Mouse (Mus musculus) liver, embryonic 16.5 days (tissue): ENCODE measurements around the gene Mtus2. TPM values are rescaled to one million over a fixed set of nuclear protein-coding genes. Genes with fewer than 3 reads are reported as not detected.

Source experiments
- ATAC-seq: fragments of 200-750 bp; cut with Nextera tagmentation; 2 replicates; pipeline ENCODE4 v1.8.0; 2017; ENCODE audit warnings: low read depth, mild to moderate bottlenecking, moderate number of reproducible peaks, moderate library complexity
- H3K27ac ChIP-seq: fragments of 300-500 bp; sonication (generic); 2 replicates; pipeline ENCODE4 v1.5.1; 2014; ENCODE audit warnings: mild to moderate bottlenecking, low read length
- H3K27me3 ChIP-seq: fragments of 300-500 bp; sonication (generic); 2 replicates; pipeline ENCODE4 v1.6.1; 2014; ENCODE audit warnings: low read depth, low read length, mixed read lengths; ENCODE audit not compliant: control insufficient read depth, insufficient read depth
- H3K36me3 ChIP-seq: fragments of 300-500 bp; sonication (generic); 2 replicates; pipeline ENCODE4 v1.6.1; 2014; ENCODE audit warnings: mild to moderate bottlenecking; ENCODE audit not compliant: control insufficient read depth, insufficient read depth
- H3K4me1 ChIP-seq: fragments of 300-500 bp; sonication (generic); 2 replicates; pipeline ENCODE4 v1.6.1; 2014; ENCODE audit warnings: low read depth, low read length, mixed read lengths; ENCODE audit not compliant: control insufficient read depth
- H3K4me2 ChIP-seq: fragments of 300-500 bp; sonication (generic); 2 replicates; pipeline ENCODE4 v1.6.1; 2014; ENCODE audit warnings: low read depth, low read length, mixed read lengths
- H3K4me3 ChIP-seq: fragments of 300-500 bp; sonication (generic); 2 replicates; pipeline ENCODE4 v1.5.1; 2014; ENCODE audit warnings: low read depth, mild to moderate bottlenecking, low read length
- H3K9ac ChIP-seq: fragments of 300-500 bp; sonication (generic); 2 replicates; pipeline ENCODE4 v1.6.1; 2014; ENCODE audit warnings: low read depth, low read length
- H3K9me3 ChIP-seq: fragments of 300-500 bp; sonication (generic); replicated peaks from 2 replicates; pipeline ENCODE4 v1.6.1; 2016; ENCODE audit warnings: low read length; ENCODE audit not compliant: control insufficient read depth
- WGBS: fragments of 180-500 bp; shearing (Covaris S2); extraction: QIAGEN DNeasy Blood & Tissue Kit; methylation state at CpG from one replicate; pipeline ENCODE4 v1.1.7; 2014; ENCODE audit not compliant: insufficient replicate concordance; 5-methylcytosine and 5-hydroxymethylcytosine counted together
- polyA plus RNA-seq: library from polyadenylated mRNA; unstranded; fragments of >200 nt; fragmentation: Nextera tagmentation; extraction: Ambion mirVana; gene quantifications from 2 replicates; pipeline ENCODE4 v1.2.1, GENCODE M21; 2015

Gene Mtus2
- polyA plus RNA-seq, 1 experiment from 2014 or later: 0.72 TPM

GRCm38 (mm10) chr5:148278233-148278632 lies 321.1 kb downstream of the Mtus2 start:
- Histone ChIP-seq H3K4me1 (no peaks in the 10 kb centered on the region), H3K36me3 (no peaks in the 10 kb centered on the region), H3K4me2 (no peak overlapping the region), H3K9ac (no peak overlapping the region), H3K27ac (no peak overlapping the region), H3K4me3 (no peak overlapping the region), H3K27me3 (no peaks in the 10 kb centered on the region), H3K9me3 (no peaks in the 10 kb centered on the region)
- WGBS: 75% methylated on average over 8 of the region's 8 CpGs
- no peak for ATAC-seq

- no peaks in the 10 kb centered on the region; the same call in 1 of the 2 replicates for H3K9me3 ChIP-seq
- ATAC-seq: no peak
- H3K27me3 ChIP-seq: no peaks in the 10 kb centered on the region
- no peak overlapping the region for H3K4me2 ChIP-seq
- no peak overlapping the region for H3K9ac ChIP-seq
- no peaks in the 10 kb centered on the region for H3K4me1 ChIP-seq
- WGBS: 50% methylated on average over 5 of the region's 5 CpGs
- H3K27ac ChIP-seq: no peak overlapping the region
- no peak overlapping the region for H3K4me3 ChIP-seq
- H3K36me3 ChIP-seq: no peaks in the 10 kb centered on the region
Measured at GRCm38 (mm10) chr5:148280321-148280720, 323.2 kb downstream of the Mtus2 start.

- H3K4me1 ChIP-seq: no peaks in the 10 kb centered on the region
- no peak overlapping the region for H3K27ac ChIP-seq
- H3K4me2 ChIP-seq: no peak overlapping the region
- no peak overlapping the region for H3K9ac ChIP-seq
- H3K36me3 ChIP-seq: no peaks in the 10 kb centered on the region
- WGBS: 64% methylated on average over 6 of the region's 6 CpGs
- no peak overlapping the region for H3K4me3 ChIP-seq
- H3K9me3 ChIP-seq: no peaks in the 10 kb centered on the region; the same call in 1 of the 2 replicates
- no peak for ATAC-seq
- H3K27me3 ChIP-seq: no peaks in the 10 kb centered on the region
Measured at GRCm38 (mm10) chr5:148282093-148282492, 325.0 kb downstream of the Mtus2 start.

GRCm38 (mm10) chr5:148282631-148283030 lies 325.5 kb downstream of the Mtus2 start:
- no peak for ATAC-seq
- no peaks in the 10 kb centered on the region for H3K27me3 ChIP-seq

GRCm38 (mm10) chr5:148283177-148283576 lies 326.1 kb downstream of the Mtus2 start:
- no peak for ATAC-seq
- no peaks in the 10 kb centered on the region for H3K36me3 ChIP-seq
- H3K9me3 ChIP-seq: no peaks in the 10 kb centered on the region; the same call in 1 of the 2 replicates
- no peak overlapping the region for H3K4me3 ChIP-seq
- no peak overlapping the region for H3K27ac ChIP-seq
- no peaks in the 10 kb centered on the region for H3K4me1 ChIP-seq
- H3K4me2 ChIP-seq: no peak overlapping the region
- WGBS: 62% methylated on average over 2 of the region's 2 CpGs
- H3K27me3 ChIP-seq: no peaks in the 10 kb centered on the region
- H3K9ac ChIP-seq: no peak overlapping the region

More at GRCm38 (mm10) chr5:148282631-148283030, 325.5 kb downstream of the Mtus2 start:
- Histone ChIP-seq H3K4me1 (no peaks in the 10 kb centered on the region), H3K9me3 (no peaks in the 10 kb centered on the region; the same call in 1 of the 2 replicates), H3K4me3 (no peak overlapping the region), H3K9ac (no peak overlapping the region), H3K36me3 (no peaks in the 10 kb centered on the region), H3K27ac (no peak overlapping the region), H3K4me2 (no peak overlapping the region)
- 72% methylated on average over 5 of the region's 5 CpGs for WGBS

- no peak overlapping the region for H3K4me3 ChIP-seq
- H3K27me3 ChIP-seq: no peaks in the 10 kb centered on the region
- no peaks in the 10 kb centered on the region for H3K36me3 ChIP-seq
- no peak overlapping the region for H3K9ac ChIP-seq
- ATAC-seq: no peak
- WGBS: 75% methylated on average over 3 of the region's 3 CpGs
- no peak overlapping the region for H3K4me2 ChIP-seq
- H3K4me1 ChIP-seq: no peaks in the 10 kb centered on the region
- no peaks in the 10 kb centered on the region; the same call in 1 of the 2 replicates for H3K9me3 ChIP-seq
- H3K27ac ChIP-seq: no peak overlapping the region
Measured at GRCm38 (mm10) chr5:148283584-148283983, 326.5 kb downstream of the Mtus2 start.

- Histone ChIP-seq H3K4me3 (no peak overlapping the region), H3K4me2 (no peak overlapping the region), H3K4me1 (no peaks in the 10 kb centered on the region), H3K36me3 (no peaks in the 10 kb centered on the region), H3K27ac (no peak overlapping the region), H3K27me3 (no peaks in the 10 kb centered on the region), H3K9me3 (no peaks in the 10 kb centered on the region; the same call in 1 of the 2 replicates), H3K9ac (no peak overlapping the region)
- no peak for ATAC-seq
- WGBS: 63% methylated on average over 5 of the region's 5 CpGs
Measured at GRCm38 (mm10) chr5:148287529-148287928, 330.4 kb downstream of the Mtus2 start.

- no peaks in the 10 kb centered on the region for H3K36me3 ChIP-seq
- 55% methylated on average over 11 of the region's 18 CpGs for WGBS
- ATAC-seq: no peak
Measured at GRCm38 (mm10) chr5:148288804-148289203, 331.7 kb downstream of the Mtus2 start.

GRCm38 (mm10) chr5:148289951-148290350 lies 332.8 kb downstream of the Mtus2 start:
- Histone ChIP-seq H3K4me3 (no peak overlapping the region), H3K27ac (no peak overlapping the region), H3K27me3 (no peaks in the 10 kb centered on the region), H3K36me3 (no peaks in the 10 kb centered on the region), H3K9ac (no peak overlapping the region), H3K9me3 (no peaks in the 10 kb centered on the region), H3K4me1 (no peaks in the 10 kb centered on the region), H3K4me2 (no peak overlapping the region)
- WGBS: 74% methylated on average over 7 of the region's 7 CpGs
- no peak for ATAC-seq

More at GRCm38 (mm10) chr5:148288804-148289203, 331.7 kb downstream of the Mtus2 start:
- no peaks in the 10 kb centered on the region for H3K9me3 ChIP-seq
- H3K9ac ChIP-seq: no peak overlapping the region
- H3K4me2 ChIP-seq: no peak overlapping the region
- no peaks in the 10 kb centered on the region for H3K4me1 ChIP-seq
- no peak overlapping the region for H3K4me3 ChIP-seq
- no peaks in the 10 kb centered on the region for H3K27me3 ChIP-seq
- no peak overlapping the region for H3K27ac ChIP-seq
